Mouse (Mus musculus) testis, adult 2 months (tissue): ENCODE measurements around the gene Rufy3.

ENCODE experiments used
- CTCF ChIP-seq: fragments of 200-500 bp; IDR thresholded peaks from 2 replicates; pipeline ENCODE4 v1.5.1; 2012; ENCODE audit warnings: low read depth, mild to moderate bottlenecking, inconsistent platforms, low read length, moderate library complexity; ENCODE audit not compliant: control insufficient read depth, insufficient read depth, insufficient replicate concordance
- POLR2A ChIP-seq: fragments of 200-500 bp; IDR thresholded peaks from 2 replicates; pipeline ENCODE4 v1.6.1; 2012; ENCODE audit warnings: low read depth, mild to moderate bottlenecking, inconsistent platforms, low read length, moderate library complexity; ENCODE audit not compliant: control insufficient read depth

DNA sequence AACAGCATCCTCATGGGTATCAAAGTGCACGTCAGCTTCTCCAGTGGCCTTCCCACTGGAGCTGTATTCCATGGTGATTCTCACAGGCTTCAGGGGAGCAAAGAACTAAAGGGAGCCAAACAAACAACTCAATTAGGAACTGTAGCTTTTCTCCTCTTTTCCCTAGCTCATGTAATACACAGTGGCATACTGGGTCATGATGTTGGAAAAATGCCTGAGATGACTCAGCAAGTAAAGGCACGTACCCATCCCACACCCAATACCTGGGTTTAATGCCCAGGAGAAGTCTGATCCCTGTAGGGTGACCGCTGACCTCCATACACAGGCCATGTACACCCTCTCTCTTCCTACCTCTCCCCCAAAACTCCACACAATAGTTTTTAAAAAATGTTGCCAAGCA, 98.3 kb downstream of the Rufy3 start:
- TF ChIP-seq POLR2A (no peak), CTCF (no peak)
